Mouse (Mus musculus): ENCODE results near the gene Tmc3. TPM values are rescaled to one million over a fixed set of nuclear protein-coding genes. Genes with fewer than 3 reads are reported as not detected.

The Tmc3 gene
- polyA plus RNA-seq, 1 experiment: 0.08 TPM

GRCm38 (mm10) chr7:83636425-83636824 lies 51.7 kb downstream of the Tmc3 start:
- no peak for DNase-seq (ENCODE audit: extremely low spot score in 1 of 2, low spot score in 1 of 2)

- no peak for DNase-seq (ENCODE audit: extremely low spot score in 1 of 2, low spot score in 1 of 2)
These were observed 53.3 kb downstream of the Tmc3 start for GRCm38 (mm10) chr7:83637781-83638583.

DNA sequence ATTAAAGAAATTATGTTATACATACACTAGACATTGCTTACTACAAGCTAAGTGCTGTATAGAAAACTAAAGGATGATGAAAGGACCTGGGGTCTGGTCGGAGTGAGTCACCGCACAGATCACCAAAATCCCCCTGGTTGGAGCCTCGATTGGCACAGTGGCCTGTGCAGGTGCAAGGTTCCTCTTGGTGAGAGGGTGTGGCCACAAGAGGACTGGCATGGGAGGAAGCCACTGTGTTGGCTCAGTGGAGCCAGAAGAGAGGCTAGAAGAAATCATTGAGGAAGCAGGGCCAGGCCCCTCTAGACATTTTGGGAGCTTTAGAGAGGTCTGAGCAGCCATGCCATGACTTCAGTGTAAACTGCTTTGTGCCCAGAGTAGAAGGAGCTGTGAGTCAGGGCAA lies 54.4 kb downstream of the Tmc3 start:
- no peak for DNase-seq (ENCODE audit: extremely low spot score in 1 of 2, low spot score in 1 of 2)

- DNase-seq (ENCODE audit: extremely low spot score in 1 of 2, low spot score in 1 of 2): no peak
These were observed 55.9 kb downstream of the Tmc3 start for GRCm38 (mm10) chr7:83640581-83640980.

- DNase-seq (ENCODE audit: extremely low spot score in 1 of 2, low spot score in 1 of 2): no peak
These were observed 56.4 kb downstream of the Tmc3 start for GRCm38 (mm10) chr7:83641163-83641562.

GRCm38 (mm10) chr7:83643581-83643980 lies 58.9 kb downstream of the Tmc3 start:
- DNase-seq (ENCODE audit: extremely low spot score in 1 of 2, low spot score in 1 of 2): no peak

DNA sequence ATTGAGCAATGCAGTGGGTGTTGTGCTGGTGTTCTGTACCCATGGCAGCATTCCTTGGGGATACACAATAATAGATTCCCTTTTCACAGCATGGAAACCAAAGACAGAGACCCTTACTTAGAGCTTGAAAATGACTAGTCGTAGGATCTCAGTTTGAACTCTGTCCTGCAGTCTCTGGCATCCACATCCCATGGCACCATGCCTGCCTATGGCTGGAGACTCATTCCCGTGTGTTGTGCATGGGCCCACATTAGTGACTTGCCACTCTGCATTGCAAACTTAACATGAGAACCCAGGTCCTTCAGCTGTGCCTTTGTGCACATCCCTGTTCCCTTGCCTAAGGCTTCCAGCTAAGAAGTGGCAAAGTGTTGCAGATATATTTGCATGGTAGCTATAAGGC lies 60.0 kb downstream of the Tmc3 start:
- DNase-seq (ENCODE audit: extremely low spot score in 1 of 2, low spot score in 1 of 2): no peak

DNA sequence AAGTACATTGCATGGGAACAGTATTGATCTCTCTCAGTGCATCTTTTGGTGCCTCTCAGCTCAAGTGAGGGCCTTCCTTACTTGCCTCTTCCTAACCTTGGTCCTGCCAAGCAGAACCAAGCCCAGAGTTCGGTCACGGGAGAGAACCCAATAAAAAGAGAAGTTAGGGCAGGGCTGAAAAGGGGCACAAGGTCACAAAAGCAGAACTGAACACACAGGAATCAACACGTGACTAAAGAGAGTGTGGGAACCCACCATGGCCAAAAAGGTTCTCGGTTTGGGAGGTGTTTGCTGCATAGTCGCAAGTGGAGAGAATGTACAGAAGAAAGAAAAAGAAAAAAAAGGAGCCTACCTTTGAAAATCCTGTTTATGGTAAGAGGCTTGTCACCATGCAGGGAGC lies 60.7 kb downstream of the Tmc3 start:
- no peak for DNase-seq (ENCODE audit: extremely low spot score in 1 of 2, low spot score in 1 of 2)

- DNase-seq (ENCODE audit: extremely low spot score in 1 of 2, low spot score in 1 of 2): peak; percentile 14 to 53
These were observed 64.1 kb downstream of the Tmc3 start for GRCm38 (mm10) chr7:83648807-83649206.

GRCm38 (mm10) chr7:83650638-83651037 lies 65.9 kb downstream of the Tmc3 start:
- no peak for DNase-seq (ENCODE audit: extremely low spot score in 1 of 2, low spot score in 1 of 2)

DNA sequence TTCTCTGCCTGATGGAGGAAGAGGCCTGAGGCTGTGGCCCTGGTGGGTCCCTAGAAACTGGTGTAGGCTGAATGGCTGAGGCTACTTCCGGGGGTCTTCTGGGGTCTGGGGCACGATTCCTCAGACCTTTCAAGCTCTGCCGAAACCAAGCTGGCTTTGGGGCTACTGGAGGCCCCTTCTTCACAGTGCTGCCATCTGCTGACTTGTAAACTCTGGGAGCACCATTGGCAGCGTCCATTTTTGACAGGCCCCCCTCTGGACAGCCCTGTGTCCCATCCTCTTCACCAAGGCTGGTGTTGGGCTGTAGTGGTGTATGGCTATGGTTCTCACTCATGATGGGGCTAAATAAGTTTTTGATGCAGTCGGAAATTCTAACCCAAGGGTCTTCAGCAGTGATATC lies 67.8 kb downstream of the Tmc3 start:
- DNase-seq (ENCODE audit: extremely low spot score in 1 of 2, low spot score in 1 of 2): no peak

DNA sequence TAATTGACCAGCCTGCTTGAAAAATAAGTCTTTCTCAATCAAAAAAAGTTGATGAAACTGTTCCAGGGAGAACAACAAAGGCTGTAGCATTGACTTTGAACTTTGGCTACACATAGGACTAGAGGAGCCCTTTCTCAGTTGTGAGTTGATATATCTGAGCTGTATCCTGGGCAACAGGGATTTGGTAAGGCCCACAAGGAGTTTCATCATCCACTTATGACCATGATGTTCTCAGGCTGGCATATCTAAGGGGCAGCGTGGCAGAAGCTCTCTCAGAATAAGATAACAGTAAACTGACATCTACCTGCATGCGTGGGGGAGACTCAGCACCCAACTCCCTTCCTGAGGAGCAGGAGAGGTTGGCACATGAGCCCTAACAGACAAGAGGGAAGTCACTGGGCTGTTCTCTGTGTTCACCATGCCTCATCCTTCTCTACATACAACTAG lies 68.9 kb downstream of the Tmc3 start:
- no peak for DNase-seq (ENCODE audit: extremely low spot score in 1 of 2, low spot score in 1 of 2)

GRCm38 (mm10) chr7:83654196-83654595 lies 69.5 kb downstream of the Tmc3 start:
- DNase-seq (ENCODE audit: extremely low spot score in 1 of 2, low spot score in 1 of 2): no peak

DNA sequence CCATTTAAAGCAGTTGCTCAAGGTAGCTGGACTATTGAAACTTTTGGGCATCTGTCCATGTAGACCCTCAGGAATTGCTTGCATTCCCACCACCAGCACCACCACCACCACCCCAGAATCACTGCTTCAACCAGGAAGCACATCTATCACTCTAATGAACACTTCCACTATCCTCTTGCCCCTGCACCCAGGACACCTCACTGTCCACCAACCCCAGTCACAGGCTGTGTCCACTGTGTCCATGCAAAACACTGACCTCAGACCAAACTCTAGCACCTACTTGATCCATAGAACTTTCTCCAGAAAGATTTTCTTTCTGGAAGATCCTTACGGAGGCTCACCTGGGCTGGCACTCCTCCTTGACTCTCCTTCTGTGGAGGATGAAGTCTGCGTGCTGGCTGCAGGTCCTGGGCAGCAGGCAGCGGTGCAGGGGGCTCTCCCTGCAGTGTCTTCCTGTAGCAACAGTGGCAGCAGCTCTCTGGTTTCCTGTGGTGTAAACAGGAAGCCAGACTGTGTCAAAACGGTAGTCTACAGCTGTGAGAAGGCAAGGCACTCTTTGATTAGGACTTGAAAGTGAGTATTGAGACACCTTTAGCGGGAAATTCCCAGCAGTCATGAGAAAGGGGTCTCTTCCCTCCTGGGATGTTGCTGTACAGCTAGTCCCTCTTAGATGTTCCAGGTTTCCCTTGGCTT lies 70.4 kb downstream of the Tmc3 start:
- no peak for DNase-seq (ENCODE audit: extremely low spot score in 1 of 2, low spot score in 1 of 2)

DNA sequence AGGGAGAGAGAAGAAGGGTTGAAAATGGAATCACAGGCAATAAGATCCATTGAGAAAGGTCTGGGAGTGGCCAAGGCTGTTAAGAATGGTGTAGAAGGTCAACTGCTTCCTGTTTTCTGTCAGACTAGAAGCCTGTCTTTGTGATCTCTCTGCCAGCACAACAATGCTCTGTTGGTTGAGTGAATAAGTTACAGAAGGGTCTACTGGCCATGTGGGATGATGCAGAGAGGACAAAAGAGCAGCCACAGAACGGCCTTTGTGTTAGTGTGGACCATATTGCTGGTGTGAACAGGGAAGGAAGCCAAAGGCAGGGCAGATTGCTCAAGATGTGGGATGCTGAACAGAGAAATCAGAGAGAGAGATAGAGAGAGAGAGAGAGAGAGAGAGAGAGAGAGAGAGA lies 74.0 kb downstream of the Tmc3 start:
- DNase-seq (ENCODE audit: extremely low spot score in 1 of 2, low spot score in 1 of 2): no peak

DNA sequence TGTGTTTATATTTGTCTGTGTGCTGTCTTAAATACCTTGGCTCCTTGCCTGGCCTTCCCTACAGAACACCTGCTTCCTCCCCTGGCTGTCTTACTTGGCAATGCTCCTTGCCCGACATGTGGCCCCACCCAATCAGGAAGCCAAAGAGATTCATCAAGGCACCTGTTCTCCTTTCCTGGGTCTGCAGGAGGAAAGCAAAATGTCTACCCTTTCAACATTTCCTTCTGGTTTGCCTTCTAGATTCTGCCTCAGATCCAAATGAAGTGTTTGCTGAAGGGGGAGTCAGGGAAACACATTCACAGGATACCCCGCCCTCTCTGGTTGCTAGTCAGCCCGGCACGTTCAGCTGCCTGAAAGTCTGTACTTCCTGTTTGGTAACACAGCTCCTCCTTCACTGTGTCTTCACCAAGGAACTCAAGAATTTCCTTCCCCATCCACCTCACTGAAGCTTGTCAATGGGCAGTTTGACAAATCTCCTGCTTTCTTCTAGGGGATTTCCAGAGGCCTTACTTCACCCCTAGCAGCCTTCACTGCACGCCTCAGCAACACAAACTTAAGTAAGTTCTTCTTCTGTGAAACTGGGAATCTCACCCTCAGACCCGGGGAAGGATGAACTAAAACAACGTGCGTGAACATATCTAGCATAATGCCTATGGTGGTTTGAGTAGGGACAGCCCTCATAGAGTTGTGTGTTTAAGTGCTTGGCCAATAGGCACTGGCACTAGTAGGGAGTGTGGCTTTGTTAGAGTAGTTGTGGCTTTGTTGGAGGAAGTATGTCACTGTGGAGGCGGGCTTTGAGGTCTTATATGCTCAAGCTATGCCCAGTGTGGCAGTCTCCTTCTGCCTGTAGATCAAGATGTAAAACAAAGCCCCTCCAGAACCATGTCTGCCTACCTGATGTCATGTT lies 74.7 kb downstream of the Tmc3 start:
- DNase-seq (ENCODE audit: extremely low spot score in 1 of 2, low spot score in 1 of 2): no peak

DNA sequence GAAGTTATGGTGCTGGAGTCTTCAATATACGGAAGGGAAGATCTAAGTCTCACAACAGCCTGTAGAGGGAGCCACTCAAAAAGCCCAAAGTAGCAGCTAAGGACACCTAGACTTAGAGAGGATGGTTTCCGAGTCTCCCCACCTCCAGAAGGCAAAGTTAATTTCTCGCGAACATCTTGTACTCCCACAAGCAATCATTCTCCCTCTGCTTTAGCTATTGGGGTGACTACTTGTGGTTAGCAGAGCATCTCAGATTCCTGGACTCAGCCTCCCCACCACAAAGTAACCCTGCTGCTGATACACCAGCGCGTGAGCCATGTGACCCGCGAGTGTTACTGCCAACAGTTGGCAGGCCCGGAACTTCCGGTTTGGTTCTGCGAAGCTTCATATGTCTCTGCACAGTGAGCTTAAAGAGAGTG lies 75.6 kb downstream of the Tmc3 start:
- DNase-seq (ENCODE audit: extremely low spot score in 1 of 2, low spot score in 1 of 2): no peak

DNA sequence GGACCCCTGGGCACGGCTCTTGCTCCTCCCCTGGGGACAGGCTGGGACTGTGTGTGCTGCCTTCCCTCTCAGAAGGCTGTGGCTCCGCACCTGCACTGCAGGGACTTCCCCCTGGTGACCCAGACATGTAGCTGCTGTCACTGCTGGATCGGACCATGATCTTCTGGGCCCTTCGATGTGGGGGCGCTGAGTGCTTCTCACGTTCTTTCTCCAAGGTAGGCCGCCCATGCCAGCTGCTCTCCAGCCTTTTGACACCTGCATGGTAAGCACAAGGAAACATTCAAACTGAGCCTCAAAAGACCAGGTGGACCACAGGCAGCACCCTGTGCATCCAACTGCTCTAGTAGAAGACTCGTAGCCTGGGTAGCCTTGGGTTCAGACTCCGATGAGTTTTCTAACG lies 76.3 kb downstream of the Tmc3 start:
- DNase-seq (ENCODE audit: extremely low spot score in 1 of 2, low spot score in 1 of 2): no peak

DNA sequence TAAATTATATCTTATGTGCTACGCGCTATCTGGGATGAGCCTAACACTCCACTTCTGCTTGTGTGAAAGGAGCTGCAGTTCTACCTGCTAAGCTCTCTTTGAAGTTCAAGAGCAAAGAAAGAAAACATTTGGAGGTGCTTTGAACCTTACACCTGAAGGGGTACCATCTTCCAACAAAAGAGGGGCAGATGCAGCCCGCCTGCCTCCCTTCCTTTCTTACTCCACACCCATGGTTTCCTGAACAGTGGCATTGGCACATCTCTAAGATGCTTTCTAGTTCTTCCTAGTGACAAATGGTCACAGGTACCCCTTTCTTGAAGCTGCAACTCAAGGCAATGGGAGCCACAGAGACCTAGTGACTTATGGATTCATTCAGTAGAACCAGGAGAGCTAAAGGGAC lies 77.0 kb downstream of the Tmc3 start:
- no peak for DNase-seq (ENCODE audit: extremely low spot score in 1 of 2, low spot score in 1 of 2)

GRCm38 (mm10) chr7:83662711-83663375 lies 78.1 kb downstream of the Tmc3 start:
- DNase-seq (ENCODE audit: extremely low spot score in 1 of 2, low spot score in 1 of 2): peak in 1 of 2 experiments; percentile 42

Measured in frontal cortex, adult 2 months (tissue).